Mouse (Mus musculus): ENCODE measurements around the gene Ptprt. TPM values are rescaled to one million over a fixed set of nuclear protein-coding genes. Genes with fewer than 3 reads are reported as not detected.

Gene Ptprt
- polyA plus RNA-seq, 1 experiment from 2014 or later, result 0.44 TPM

GRCm38 (mm10) chr2:162657541-162657940 is 3.4 kb downstream of the Ptprt start:
- Histone ChIP-seq H3K4me2 (no peak overlapping the region), H3K4me1 (peaks cover 20% of the 10 kb centered on the region), H3K9me3 (no peaks in the 10 kb centered on the region), H3K27ac (no peak overlapping the region), H3K27me3 (replicated peaks) (peaks cover 47% of the 10 kb centered on the region), H3K9ac (no peak overlapping the region), H3K4me3 (replicated peaks) (no peak overlapping the region), H3K36me3 (no peaks in the 10 kb centered on the region)
- 42% methylated on average over 7 of the region's 7 CpGs for WGBS
- no peak for ATAC-seq (ENCODE audit: insufficient read depth, low FRiP score, low read depth)

- Histone ChIP-seq H3K27ac (no peak overlapping the region), H3K9ac (no peak overlapping the region), H3K36me3 (no peaks in the 10 kb centered on the region), H3K4me1 (0 out of 2 replicates have a peak, but pooled peaks cover 3% of the 10 kb centered on the region), H3K27me3 (replicated peaks) (peaks cover 16% of the 10 kb centered on the region), H3K4me2 (no peak overlapping the region), H3K9me3 (no peaks in the 10 kb centered on the region), H3K4me3 (replicated peaks) (no peak overlapping the region)
- WGBS, result 76% methylated on average over 4 of the region's 4 CpGs
- no peak for ATAC-seq (ENCODE audit: insufficient read depth, low FRiP score, low read depth)
Observed at GRCm38 (mm10) chr2:162654416-162654815, 6.5 kb downstream of the Ptprt start.

DNA sequence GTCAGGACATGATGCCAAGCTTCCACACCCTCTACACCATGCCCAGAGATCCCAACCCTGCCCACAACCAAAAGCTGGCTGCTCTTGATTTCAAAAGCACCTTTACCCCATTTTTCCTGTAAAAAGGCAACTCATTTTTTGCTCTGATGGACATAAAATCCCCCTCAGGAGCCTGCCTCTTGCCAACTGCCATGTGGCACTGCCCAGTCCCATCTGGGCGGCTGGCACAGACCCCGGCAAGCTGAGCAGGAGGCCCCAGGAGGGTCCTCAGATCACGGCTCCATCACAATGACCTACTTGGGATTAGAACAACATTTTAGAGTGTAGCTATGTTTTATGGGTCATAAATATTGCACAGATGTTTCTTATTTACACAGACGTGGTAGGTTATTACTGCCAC is 22.3 kb downstream of the Ptprt start:
- Histone ChIP-seq H3K27ac (no peak overlapping the region), H3K9ac (no peak overlapping the region), H3K4me2 (no peak overlapping the region), H3K9me3 (no peaks in the 10 kb centered on the region), H3K4me3 (replicated peaks) (no peak overlapping the region), H3K4me1 (0 out of 2 replicates have a peak, but pooled peaks cover 2% of the 10 kb centered on the region), H3K36me3 (no peaks in the 10 kb centered on the region), H3K27me3 (replicated peaks) (no peaks in the 10 kb centered on the region)
- no peak for ATAC-seq (ENCODE audit: insufficient read depth, low FRiP score, low read depth)
- 75% methylated on average over 4 of the region's 4 CpGs for WGBS

DNA sequence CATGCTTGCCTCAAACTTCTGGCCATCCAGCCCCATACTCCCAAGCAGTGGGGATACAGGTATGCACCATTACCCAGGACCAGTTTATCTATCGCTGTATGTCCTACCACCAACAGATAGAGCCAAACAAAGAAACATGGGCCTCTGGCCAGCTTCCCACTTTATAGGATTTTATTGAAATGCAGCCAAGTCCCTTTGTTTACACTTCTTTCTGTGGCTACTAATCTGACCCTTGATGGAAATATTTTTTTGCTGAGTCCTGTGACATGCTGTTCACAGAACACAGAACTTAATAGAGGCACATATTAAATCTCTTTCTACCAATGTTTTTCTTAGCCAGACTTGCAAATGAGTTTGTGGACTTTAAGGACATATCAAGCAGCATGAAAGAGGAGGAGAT is 23.4 kb downstream of the Ptprt start:
- no peak for ATAC-seq (ENCODE audit: insufficient read depth, low FRiP score, low read depth)
- Histone ChIP-seq H3K4me3 (replicated peaks) (no peak overlapping the region), H3K4me2 (no peak overlapping the region), H3K27ac (no peak overlapping the region), H3K36me3 (no peaks in the 10 kb centered on the region), H3K4me1 (0 out of 2 replicates have a peak, but pooled peaks cover 2% of the 10 kb centered on the region), H3K27me3 (replicated peaks) (no peaks in the 10 kb centered on the region), H3K9ac (no peak overlapping the region), H3K9me3 (no peaks in the 10 kb centered on the region)
- WGBS, result 27% methylated on average over 1 of the region's 1 CpGs

DNA sequence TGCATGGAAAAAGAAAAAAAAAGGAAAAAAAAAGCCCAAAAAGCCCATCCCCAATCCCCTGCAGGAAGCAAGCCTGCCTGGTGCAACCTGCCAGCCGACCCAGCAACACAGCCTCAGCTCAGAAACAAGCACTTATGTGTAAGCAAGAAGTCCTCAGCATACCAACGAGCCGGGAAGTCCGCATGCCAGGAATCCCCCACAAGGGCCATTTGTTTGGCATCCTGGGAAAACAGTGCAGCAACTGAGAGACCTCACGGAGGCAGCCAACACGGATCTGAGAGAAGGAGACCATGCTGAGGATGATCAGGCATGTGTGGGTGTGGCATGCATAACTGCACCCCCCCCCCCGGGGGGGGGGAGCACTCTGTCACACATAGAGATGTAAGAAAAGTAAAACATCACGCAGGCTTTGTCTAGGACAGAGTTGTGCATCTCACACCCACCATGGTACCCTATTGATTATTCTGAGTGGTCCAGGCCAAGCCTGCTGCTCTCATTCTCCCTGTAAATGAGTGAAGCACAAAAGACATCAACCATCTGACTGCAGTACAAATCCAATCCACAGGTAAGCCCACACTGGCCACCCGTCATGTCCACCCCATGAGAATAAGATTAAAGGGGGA is 24.4 kb downstream of the Ptprt start:
- no peaks in the 10 kb centered on the region for H3K9me3 ChIP-seq
- no peaks in the 10 kb centered on the region for H3K27me3 ChIP-seq (replicated peaks)
- ATAC-seq (ENCODE audit: insufficient read depth, low FRiP score, low read depth), result no peak
- H3K4me1 ChIP-seq, result 0 out of 2 replicates have a peak, but pooled peaks cover 2% of the 10 kb centered on the region
- H3K4me2 ChIP-seq, result no peak overlapping the region
- H3K27ac ChIP-seq, result no peak overlapping the region
- no peaks in the 10 kb centered on the region for H3K36me3 ChIP-seq
- WGBS, result 45% methylated on average over 9 of the region's 9 CpGs
- no peak overlapping the region for H3K4me3 ChIP-seq (replicated peaks)
- H3K9ac ChIP-seq, result no peak overlapping the region

GRCm38 (mm10) chr2:162634901-162635300 is 26.0 kb downstream of the Ptprt start:
- WGBS, result 82% methylated on average over 5 of the region's 5 CpGs
- no peak overlapping the region for H3K9ac ChIP-seq
- no peak overlapping the region for H3K27ac ChIP-seq
- no peaks in the 10 kb centered on the region for H3K36me3 ChIP-seq
- no peak for ATAC-seq (ENCODE audit: insufficient read depth, low FRiP score, low read depth)
- no peaks in the 10 kb centered on the region for H3K27me3 ChIP-seq (replicated peaks)
- H3K4me1 ChIP-seq, result 0 out of 2 replicates have a peak, but pooled peaks cover 2% of the 10 kb centered on the region
- H3K4me3 ChIP-seq (replicated peaks), result no peak overlapping the region
- H3K4me2 ChIP-seq, result no peak overlapping the region
- no peaks in the 10 kb centered on the region for H3K9me3 ChIP-seq

- H3K27ac ChIP-seq, result no peak overlapping the region
- 84% methylated on average over 3 of the region's 3 CpGs for WGBS
- no peak overlapping the region for H3K9ac ChIP-seq
- no peak for ATAC-seq (ENCODE audit: insufficient read depth, low FRiP score, low read depth)
- H3K27me3 ChIP-seq (replicated peaks), result no peaks in the 10 kb centered on the region
- H3K9me3 ChIP-seq, result no peaks in the 10 kb centered on the region
- H3K4me2 ChIP-seq, result no peak overlapping the region
- no peak overlapping the region for H3K4me3 ChIP-seq (replicated peaks)
- H3K36me3 ChIP-seq, result no peaks in the 10 kb centered on the region
- no peaks in the 10 kb centered on the region for H3K4me1 ChIP-seq
Observed at GRCm38 (mm10) chr2:162626076-162626475, 34.9 kb downstream of the Ptprt start.

GRCm38 (mm10) chr2:162624707-162625106 is 36.2 kb downstream of the Ptprt start:
- Histone ChIP-seq H3K4me2 (no peak overlapping the region), H3K27me3 (replicated peaks) (no peaks in the 10 kb centered on the region), H3K4me3 (replicated peaks) (no peak overlapping the region), H3K36me3 (no peaks in the 10 kb centered on the region), H3K9me3 (no peaks in the 10 kb centered on the region), H3K27ac (no peak overlapping the region), H3K4me1 (no peaks in the 10 kb centered on the region), H3K9ac (no peak overlapping the region)
- no peak for ATAC-seq (ENCODE audit: insufficient read depth, low FRiP score, low read depth)
- WGBS, result 89% methylated on average over 3 of the region's 3 CpGs

- Histone ChIP-seq H3K9ac (no peak overlapping the region), H3K4me3 (replicated peaks) (no peak overlapping the region), H3K36me3 (no peaks in the 10 kb centered on the region), H3K27ac (no peak overlapping the region), H3K27me3 (replicated peaks) (no peaks in the 10 kb centered on the region), H3K4me2 (no peak overlapping the region), H3K4me1 (no peaks in the 10 kb centered on the region), H3K9me3 (no peaks in the 10 kb centered on the region)
- ATAC-seq (ENCODE audit: insufficient read depth, low FRiP score, low read depth), result no peak
- WGBS, result 75% methylated on average over 2 of the region's 2 CpGs
Observed at GRCm38 (mm10) chr2:162614256-162614655, 46.7 kb downstream of the Ptprt start.

- H3K4me3 ChIP-seq (replicated peaks), result no peak overlapping the region
- no peaks in the 10 kb centered on the region for H3K4me1 ChIP-seq
- no peak overlapping the region for H3K4me2 ChIP-seq
- WGBS, result 71% methylated on average over 4 of the region's 4 CpGs
- no peak overlapping the region for H3K9ac ChIP-seq
- H3K9me3 ChIP-seq, result no peaks in the 10 kb centered on the region
- H3K27me3 ChIP-seq (replicated peaks), result no peaks in the 10 kb centered on the region
- no peak for ATAC-seq (ENCODE audit: insufficient read depth, low FRiP score, low read depth)
- H3K27ac ChIP-seq, result no peak overlapping the region
- no peaks in the 10 kb centered on the region for H3K36me3 ChIP-seq
Observed at GRCm38 (mm10) chr2:162613480-162613879, 47.5 kb downstream of the Ptprt start.

DNA sequence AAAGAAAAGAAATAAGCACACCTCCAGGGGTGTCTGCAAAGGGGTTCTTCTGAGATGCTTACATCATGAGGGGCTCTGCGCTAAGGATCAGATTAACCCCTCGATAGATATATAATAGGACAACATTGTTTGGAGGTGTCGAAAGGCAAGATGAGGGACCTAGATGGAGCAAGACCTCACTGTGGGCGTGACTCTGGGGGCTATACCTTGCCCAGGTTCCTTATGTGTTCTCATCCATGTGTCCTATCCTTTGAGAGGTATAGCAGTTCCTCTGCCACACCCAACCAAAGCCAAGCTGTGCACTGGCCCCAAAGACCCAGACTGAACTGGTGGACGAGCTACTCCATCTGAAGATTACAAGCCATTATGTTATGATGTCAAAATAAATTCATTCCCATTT is 58.2 kb downstream of the Ptprt start:
- Histone ChIP-seq H3K4me1 (no peaks in the 10 kb centered on the region), H3K27me3 (replicated peaks) (no peaks in the 10 kb centered on the region), H3K9ac (no peak overlapping the region), H3K4me2 (no peak overlapping the region), H3K27ac (no peak overlapping the region), H3K4me3 (replicated peaks) (no peak overlapping the region), H3K9me3 (no peaks in the 10 kb centered on the region), H3K36me3 (no peaks in the 10 kb centered on the region)
- 87% methylated on average over 5 of the region's 5 CpGs for WGBS
- no peak for ATAC-seq (ENCODE audit: insufficient read depth, low FRiP score, low read depth)

- Histone ChIP-seq H3K4me2 (no peak overlapping the region), H3K27ac (no peak overlapping the region), H3K9ac (no peak overlapping the region), H3K4me3 (replicated peaks) (no peak overlapping the region), H3K27me3 (replicated peaks) (no peaks in the 10 kb centered on the region), H3K9me3 (no peaks in the 10 kb centered on the region), H3K36me3 (no peaks in the 10 kb centered on the region), H3K4me1 (no peaks in the 10 kb centered on the region)
- WGBS, result 82% methylated on average over 3 of the region's 3 CpGs
- ATAC-seq (ENCODE audit: insufficient read depth, low FRiP score, low read depth), result no peak
Observed at GRCm38 (mm10) chr2:162591388-162591787, 69.6 kb downstream of the Ptprt start.

DNA sequence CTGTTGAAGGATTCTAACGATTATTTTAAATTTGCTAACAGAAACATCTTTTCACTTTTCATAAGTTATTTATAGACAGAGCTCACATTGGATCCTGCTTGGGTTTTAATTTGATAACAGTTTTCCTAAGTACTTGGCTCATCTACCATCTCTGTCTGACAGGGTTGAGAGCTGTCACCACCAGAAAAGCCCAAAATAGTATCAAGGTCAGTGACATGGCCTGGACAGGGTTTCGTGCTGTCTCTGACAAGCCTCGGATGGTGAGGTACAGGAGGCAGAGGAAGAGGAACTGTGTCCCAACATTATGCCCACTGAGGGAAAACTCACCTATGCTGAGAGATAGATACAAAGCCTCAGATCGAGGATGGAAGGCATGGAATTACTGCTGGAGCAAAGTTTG is 79.3 kb downstream of the Ptprt start:
- Histone ChIP-seq H3K9ac (no peak overlapping the region), H3K9me3 (no peaks in the 10 kb centered on the region), H3K4me3 (replicated peaks) (no peak overlapping the region), H3K36me3 (no peaks in the 10 kb centered on the region), H3K27me3 (replicated peaks) (no peaks in the 10 kb centered on the region), H3K27ac (no peak overlapping the region), H3K4me1 (no peaks in the 10 kb centered on the region), H3K4me2 (no peak overlapping the region)
- ATAC-seq (ENCODE audit: insufficient read depth, low FRiP score, low read depth), result no peak
- 64% methylated on average over 4 of the region's 4 CpGs for WGBS
